In the genomic region with DNA sequence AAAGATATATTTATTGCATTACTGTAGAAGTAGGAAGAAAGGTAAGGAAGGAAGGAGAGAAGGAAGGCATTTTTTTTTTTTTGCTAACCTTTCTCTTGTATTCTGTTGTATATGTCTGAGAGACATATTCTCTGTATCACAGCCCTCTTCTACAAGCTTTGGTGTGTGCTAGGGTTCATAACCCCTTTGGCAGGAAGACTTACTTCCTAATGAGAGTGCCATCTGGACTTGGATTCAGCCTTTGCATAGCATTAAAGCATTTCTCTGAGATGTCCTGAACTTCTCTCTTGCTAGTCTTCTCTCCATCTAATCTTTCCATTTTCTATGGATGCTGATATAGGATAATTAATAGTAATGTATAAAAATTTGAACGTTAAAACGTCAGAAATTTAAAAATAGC, we compare ENCODE assay signal across 26 mouse cellular contexts.
DNase-seq lines count a peak whose midpoint lies in the region; ATAC-seq and TF ChIP-seq lines count a peak whose summit lies in the region.
"Had no signal": no experiment of that assay in that cellular context is flagged by ENCODE, and none has a peak within 500 bp of the region (broad histone marks: within the 10 kb centered on the region; RNA-seq: fewer than 3 reads in every experiment).

No protein-coding gene starts in this region.

- no peaks in the 10 kb centered on the region for H3K27me3 ChIP-seq in hindbrain, postnatal 0 days (ENCODE audit: insufficient read depth, low read length)
- H3K27me3 ChIP-seq in hindbrain, embryonic 14.5 days (ENCODE audit: control insufficient read depth, insufficient read depth, low read length), result no peaks in the 10 kb centered on the region
- H3K27me3 ChIP-seq: CH12.LX; embryonic facial prominence, embryonic 13.5 days; embryonic facial prominence, embryonic 15.5 days; forebrain, embryonic 12.5 days; Patski had no signal

- H3K4me2 ChIP-seq in hindbrain, postnatal 0 days (ENCODE audit: low read depth, low read length), result no peak overlapping the region
- no peak overlapping the region for H3K4me2 ChIP-seq in hindbrain, embryonic 14.5 days (replicated peaks)
- H3K4me2 ChIP-seq: embryonic facial prominence, embryonic 13.5 days; embryonic facial prominence, embryonic 15.5 days; forebrain, embryonic 12.5 days had no signal

- no peak overlapping the region for H3K4me3 ChIP-seq in hindbrain, postnatal 0 days (ENCODE audit: low read length)
- H3K4me3 ChIP-seq in hindbrain, embryonic 14.5 days (replicated peaks; ENCODE audit: low read length), result no peak overlapping the region
- H3K4me3 ChIP-seq: embryonic facial prominence, embryonic 13.5 days; embryonic facial prominence, embryonic 15.5 days; erythroblast, embryonic 14.5 days; forebrain, embryonic 10.5 days; forebrain, embryonic 12.5 days had no signal

- no peak overlapping the region for H3K9ac ChIP-seq in hindbrain, postnatal 0 days (replicated peaks; ENCODE audit: low read length)
- no peak overlapping the region for H3K9ac ChIP-seq in hindbrain, embryonic 14.5 days
- H3K9ac ChIP-seq: embryonic facial prominence, embryonic 13.5 days; embryonic facial prominence, embryonic 15.5 days; forebrain, embryonic 12.5 days had no signal

- DNase-seq in cerebellum, postnatal 10 days, result peak; percentile 58 to 59
- no peak for DNase-seq in cerebellum, postnatal 36 days
- peak; percentile 4 for DNase-seq in hindbrain, postnatal 0 days (ENCODE audit: low spot score)
- DNase-seq in hindbrain, embryonic 14.5 days (ENCODE audit: low spot score), result no peak
- peak; percentile 23 for DNase-seq in brain, embryonic 14.5 days (ENCODE audit: low read depth)
- DNase-seq: adrenal gland, adult 8-10 months; adrenal gland, postnatal 14 days; adrenal gland, postnatal 36 days; B cell, adult 2 months; cerebellum, adult 11 months; cerebellum, adult 18-20 months; cerebellum, adult 8-10 months; cerebellum, adult 9-11 months; embryo, embryonic 11 days had no signal

- no peak overlapping the region for H3K27ac ChIP-seq in hindbrain, postnatal 0 days
- H3K27ac ChIP-seq in hindbrain, embryonic 14.5 days, result no peak overlapping the region
- H3K27ac ChIP-seq: embryonic facial prominence, embryonic 13.5 days; embryonic facial prominence, embryonic 15.5 days; forebrain, embryonic 10.5 days; forebrain, embryonic 12.5 days had no signal

- no peak for ATAC-seq in hindbrain, postnatal 0 days
- no peak for ATAC-seq in hindbrain, embryonic 14.5 days (ENCODE audit: low FRiP score)
- ATAC-seq: activated CD4-positive, CD25-positive, alpha-beta regulatory T cell, adult 4 months; CD4-positive, CD25-positive, alpha-beta regulatory T cell, adult 4 months; forebrain, embryonic 14.5 days; forebrain, embryonic 16.5 days; Patski had no signal

- TF ChIP-seq POLR2A in brain, embryonic 14.5 days (IDR thresholded peaks at IDR 0.05; ENCODE audit: borderline replicate concordance, extremely low read depth, insufficient read depth, insufficient read length, poor library complexity, severe bottlenecking), result no peak

- H3K9me3 ChIP-seq in hindbrain, postnatal 0 days (ENCODE audit: low read length), result no peaks in the 10 kb centered on the region
- H3K9me3 ChIP-seq in hindbrain, embryonic 14.5 days (ENCODE audit: control insufficient read depth, low read length), result no peaks in the 10 kb centered on the region
- H3K9me3 ChIP-seq: embryonic facial prominence, embryonic 13.5 days; embryonic facial prominence, embryonic 15.5 days; forebrain, embryonic 10.5 days; forebrain, embryonic 12.5 days had no signal

- H3K4me1 ChIP-seq in hindbrain, postnatal 0 days (ENCODE audit: insufficient read depth, low read length), result no peaks in the 10 kb centered on the region
- H3K4me1 ChIP-seq in hindbrain, embryonic 14.5 days (replicated peaks; ENCODE audit: control insufficient read depth, insufficient read depth, low read length), result no peaks in the 10 kb centered on the region
- H3K4me1 ChIP-seq: embryonic facial prominence, embryonic 13.5 days; embryonic facial prominence, embryonic 15.5 days; forebrain, embryonic 10.5 days; forebrain, embryonic 12.5 days had no signal

- 73% methylated on average over 2 of the region's 2 CpGs for WGBS in hindbrain, postnatal 0 days
- WGBS in hindbrain, embryonic 14.5 days, result 81% methylated on average over 2 of the region's 2 CpGs

- no peaks in the 10 kb centered on the region for H3K36me3 ChIP-seq in hindbrain, postnatal 0 days (ENCODE audit: insufficient read depth, low read length)
- no peaks in the 10 kb centered on the region for H3K36me3 ChIP-seq in hindbrain, embryonic 14.5 days (replicated peaks; ENCODE audit: control insufficient read depth, insufficient read depth)
- H3K36me3 ChIP-seq: embryonic facial prominence, embryonic 13.5 days; embryonic facial prominence, embryonic 15.5 days; forebrain, embryonic 10.5 days; forebrain, embryonic 12.5 days; G1E had no signal

- no peak for TF ChIP-seq CTCF in hindbrain, postnatal 0 days (IDR thresholded peaks at IDR 0.05; ENCODE audit: low read depth)
- TF ChIP-seq CTCF in brain, embryonic 14.5 days (IDR thresholded peaks at IDR 0.05; ENCODE audit: borderline replicate concordance, extremely low read depth, insufficient read depth, insufficient read length), result no peak

Comparison
In these comparisons a context has a peak if more than half of its experiments do, and no peak if none do; other contexts are left out.
1. DNase-seq: peak in cerebellum, postnatal 10 days (2 of 2), hindbrain, postnatal 0 days (single experiment) and brain, embryonic 14.5 days (single experiment); none in cerebellum, postnatal 36 days (0 of 2) and hindbrain, embryonic 14.5 days (single experiment).